Mouse (Mus musculus) brain, embryonic 14.5 days (tissue): ENCODE measurements at regions not wholly inside any gene's neighbourhood (a gene's known extent, or its start where the extent isn't known, plus 50 kb on each side); places are given as distances from the start of the nearest gene placed in this dataset.

Experiments used
- CTCF ChIP-seq: fragments of 200-500 bp; IDR thresholded peaks from 2 replicates; pipeline ENCODE4 v1.5.1; 2012; ENCODE audit warnings: inconsistent platforms, mild to moderate bottlenecking, moderate library complexity, borderline replicate concordance; ENCODE audit not compliant: insufficient read depth, insufficient read length; ENCODE audit errors: extremely low read depth
- POLR2A ChIP-seq: fragments of 200-500 bp; IDR thresholded peaks from 2 replicates; pipeline ENCODE4 v1.6.1; 2012; ENCODE audit warnings: mild to moderate bottlenecking, inconsistent platforms, borderline replicate concordance; ENCODE audit not compliant: poor library complexity, insufficient read depth, insufficient read length, severe bottlenecking; ENCODE audit errors: extremely low read depth

DNA sequence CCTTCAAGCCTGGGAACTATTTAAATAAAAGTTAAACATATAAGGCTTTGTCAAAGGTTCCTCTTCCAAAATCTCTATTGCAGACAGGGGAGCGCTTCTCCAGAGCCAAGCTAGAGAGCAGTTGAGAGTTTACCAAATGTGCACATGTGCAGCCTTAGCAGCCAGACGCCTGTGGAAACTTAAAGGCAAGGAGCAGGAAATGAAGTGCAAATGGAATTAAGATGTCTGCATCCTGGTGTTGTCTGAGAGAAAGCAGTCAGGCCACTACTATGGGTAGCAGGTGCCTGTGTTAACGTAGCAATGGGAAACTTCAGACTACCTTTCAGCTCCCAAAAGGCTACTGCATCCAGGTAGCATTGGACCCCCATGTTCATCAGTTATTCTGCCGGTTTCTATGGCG lies 282.4 kb upstream of the Hnrnpa3 start:
- no peak for TF ChIP-seq POLR2A
- TF ChIP-seq CTCF, result no peak
